24 mouse cellular contexts compared by ENCODE assay signal in genomic region chr5:140955666-140956065, GRCm38 (mm10). TPM values are rescaled to one million over a fixed set of nuclear protein-coding genes. Genes with fewer than 3 reads are reported as not detected.
DNase-seq lines count a peak whose midpoint lies in the region; ATAC-seq and TF ChIP-seq lines count a peak whose summit lies in the region.
"Had no signal": no experiment of that assay in that cellular context is flagged by ENCODE, and none has a peak within 500 bp of the region (broad histone marks: within the 10 kb centered on the region; RNA-seq: fewer than 3 reads in every experiment).

No protein-coding gene starts in this region.

- no peaks in the 10 kb centered on the region for H3K27me3 ChIP-seq in hindbrain, postnatal 0 days (ENCODE audit: insufficient read depth, low read length)
- no peaks in the 10 kb centered on the region for H3K27me3 ChIP-seq in hindbrain, embryonic 10.5 days (ENCODE audit: insufficient read depth, poor library complexity, severe bottlenecking)
- H3K27me3 ChIP-seq in E14TG2a.4 (ENCODE audit: insufficient read depth, low read length) = no peaks in the 10 kb centered on the region
- H3K27me3 ChIP-seq in liver, embryonic 12.5 days (replicated peaks) = no peaks in the 10 kb centered on the region
- H3K27me3 ChIP-seq: heart, embryonic 15.5 days; neural tube, embryonic 13.5 days; Patski had no signal

- 84% methylated on average over 1 of the region's 1 CpGs for WGBS in hindbrain, postnatal 0 days
- 95% methylated on average over 1 of the region's 1 CpGs for WGBS in hindbrain, embryonic 10.5 days
- 52% methylated on average over 1 of the region's 1 CpGs for WGBS in liver, embryonic 12.5 days (ENCODE audit: insufficient replicate concordance)

- H3K4me1 ChIP-seq in hindbrain, postnatal 0 days (ENCODE audit: insufficient read depth, low read length) = no peaks in the 10 kb centered on the region
- no peaks in the 10 kb centered on the region for H3K4me1 ChIP-seq in hindbrain, embryonic 10.5 days (replicated peaks)
- H3K4me1 ChIP-seq in E14TG2a.4 (replicated peaks; ENCODE audit: low read depth, low read length) = no peaks in the 10 kb centered on the region
- H3K4me1 ChIP-seq in liver, embryonic 12.5 days = no peaks in the 10 kb centered on the region
- H3K4me1 ChIP-seq: embryonic facial prominence, embryonic 10.5 days; heart, embryonic 15.5 days; midbrain, embryonic 10.5 days had no signal

- no peak for ATAC-seq in hindbrain, postnatal 0 days
- ATAC-seq in liver, embryonic 12.5 days = no peak
- ATAC-seq: Patski had no signal

- H3K9me3 ChIP-seq in hindbrain, postnatal 0 days (ENCODE audit: low read length) = no peaks in the 10 kb centered on the region
- H3K9me3 ChIP-seq in hindbrain, embryonic 10.5 days = no peaks in the 10 kb centered on the region
- no peaks in the 10 kb centered on the region for H3K9me3 ChIP-seq in E14TG2a.4 (ENCODE audit: low read length)
- H3K9me3 ChIP-seq in liver, embryonic 12.5 days (replicated peaks) = no peaks in the 10 kb centered on the region
- H3K9me3 ChIP-seq: embryonic facial prominence, embryonic 10.5 days; heart, embryonic 15.5 days; limb, embryonic 10.5 days; midbrain, embryonic 10.5 days; neural tube, embryonic 13.5 days had no signal

- peak; percentile 53 for TF ChIP-seq CTCF in hindbrain, postnatal 0 days (IDR thresholded peaks at IDR 0.05; ENCODE audit: low read depth)
- TF ChIP-seq CTCF in E14TG2a.4 (conservative IDR thresholded peaks at IDR 0.05; ENCODE audit: low read length) = 0 out of 2 replicates have a peak, but pooled peaks have one; percentile 13

- no peaks in the 10 kb centered on the region for H3K36me3 ChIP-seq in hindbrain, postnatal 0 days (ENCODE audit: insufficient read depth, low read length)
- H3K36me3 ChIP-seq in hindbrain, embryonic 10.5 days = no peaks in the 10 kb centered on the region
- H3K36me3 ChIP-seq in E14TG2a.4 (ENCODE audit: insufficient read depth, low read length) = no peaks in the 10 kb centered on the region
- H3K36me3 ChIP-seq in liver, embryonic 12.5 days = no peaks in the 10 kb centered on the region
- H3K36me3 ChIP-seq: embryonic facial prominence, embryonic 10.5 days; heart, embryonic 15.5 days; limb, embryonic 10.5 days; midbrain, embryonic 10.5 days; neural tube, embryonic 13.5 days had no signal

- H3K4me2 ChIP-seq in hindbrain, postnatal 0 days (ENCODE audit: low read depth, low read length) = no peak overlapping the region
- H3K4me2 ChIP-seq in liver, embryonic 12.5 days = no peak overlapping the region
- H3K4me2 ChIP-seq: heart, embryonic 15.5 days; neural tube, embryonic 13.5 days had no signal

- H3K27ac ChIP-seq in hindbrain, postnatal 0 days = no peak overlapping the region
- no peak overlapping the region for H3K27ac ChIP-seq in hindbrain, embryonic 10.5 days
- no peak overlapping the region for H3K27ac ChIP-seq in liver, embryonic 12.5 days
- H3K27ac ChIP-seq: embryonic facial prominence, embryonic 10.5 days; heart, embryonic 15.5 days; left cerebral cortex, adult 2 months; limb, embryonic 10.5 days; macrophage; midbrain, embryonic 10.5 days; neural tube, embryonic 13.5 days had no signal

- peak; percentile 23 for DNase-seq in hindbrain, postnatal 0 days (ENCODE audit: low spot score)
- DNase-seq in hindbrain, embryonic 10.5 days (ENCODE audit: low spot score) = no peak
- peak; percentile 14 for DNase-seq in ZHBTc4 (ENCODE audit: low read depth, low spot score)
- DNase-seq in layer of hippocampus, adult 9-10 months (ENCODE audit: low spot score) = peak; percentile 35
- no peak for DNase-seq in neural tube, embryonic 10.5 days (ENCODE audit: extremely low spot score, low spot score)
- DNase-seq: adrenal gland, postnatal 14 days; cerebellum, adult 11-12 months; gastrocnemius, postnatal 25 days; kidney, adult 9 months; kidney, postnatal 36 days; lung, adult 18-20 months; thymus, adult 18-20 months had no signal

- H3K4me3 ChIP-seq in hindbrain, postnatal 0 days (ENCODE audit: low read length) = no peak overlapping the region
- no peak overlapping the region for H3K4me3 ChIP-seq in hindbrain, embryonic 10.5 days
- H3K4me3 ChIP-seq in E14TG2a.4 (replicated peaks; ENCODE audit: low read length) = no peak overlapping the region
- no peak overlapping the region for H3K4me3 ChIP-seq in liver, embryonic 12.5 days
- H3K4me3 ChIP-seq: embryonic facial prominence, embryonic 10.5 days; heart, embryonic 15.5 days; left cerebral cortex, adult 2 months; limb, embryonic 10.5 days; midbrain, embryonic 10.5 days; neural tube, embryonic 13.5 days had no signal

- H3K9ac ChIP-seq in hindbrain, postnatal 0 days (replicated peaks; ENCODE audit: low read length) = no peak overlapping the region
- H3K9ac ChIP-seq in liver, embryonic 12.5 days = no peak overlapping the region
- H3K9ac ChIP-seq: heart, embryonic 15.5 days; neural tube, embryonic 13.5 days had no signal

RNA-seq across cellular contexts. Expression of gene Card11, which starts 44.7 kb away (rescaled TPM):
- total RNA-seq in hindbrain, postnatal 0 days (2014; rRNA removed) = 0.18 TPM in 1 of 2 replicates, not detected in the other
- polyA plus RNA-seq in hindbrain, postnatal 0 days (2015; fragmentation: Nextera tagmentation; extraction: Ambion mirVana) = 0.18 TPM in 1 of 2 replicates, not detected in the other
- polyA plus RNA-seq in hindbrain, embryonic 10.5 days (2016; fragmentation: Nextera tagmentation; extraction: Ambion mirVana) = 0.05 and 0.17 TPM in 2 replicates
- polyA plus RNA-seq in liver, embryonic 12.5 days (2016; fragmentation: Nextera tagmentation; extraction: Ambion mirVana) = 0.10 and 0.33 TPM in 2 replicates
- polyA plus RNA-seq: C2C12; forebrain, embryonic 11.5 days; Patski had no signal

Comparison
In these comparisons a context has a peak if more than half of its experiments do, and no peak if none do; other contexts are left out.
1. DNase-seq: peak in hindbrain, postnatal 0 days (single experiment), ZHBTc4 (single experiment) and layer of hippocampus, adult 9-10 months (single experiment); none in hindbrain, embryonic 10.5 days (single experiment) and neural tube, embryonic 10.5 days (single experiment).